Mouse (Mus musculus) mesoderm, embryonic 11.5 days (tissue): ENCODE measurements around the gene Pkd1l1.

Experiments used
- DNase-seq: peaks from one replicate; pipeline ENCODE4 v3.0.0-alpha.2; 2012; ENCODE audit warnings: low read depth, low spot score

Gene Pkd1l1

GRCm38 (mm10) chr11:8973166-8973565 lies at the start of gene Pkd1l1:
Pkd1l1 (minus strand) TSS chr11:8973266.
- DNase-seq = no peak

GRCm38 (mm10) chr11:9020207-9020606 lies 47.1 kb upstream of the Pkd1l1 start:
- no peak for DNase-seq

- DNase-seq = no peak
These were observed 45.6 kb upstream of the Pkd1l1 start for GRCm38 (mm10) chr11:9018491-9019267.

GRCm38 (mm10) chr11:9014740-9015139 lies 41.7 kb upstream of the Pkd1l1 start:
- DNase-seq = no peak

GRCm38 (mm10) chr11:9011348-9011747 lies 38.3 kb upstream of the Pkd1l1 start:
- DNase-seq = peak; percentile 53

GRCm38 (mm10) chr11:9010853-9011339 lies 37.8 kb upstream of the Pkd1l1 start, which contains the start of gene Hus1:
Hus1 (minus strand) TSS chr11:9011191.
- peak; percentile 81 for DNase-seq

GRCm38 (mm10) chr11:9010416-9010815 lies 37.4 kb upstream of the Pkd1l1 start:
- DNase-seq = peak; percentile 56

GRCm38 (mm10) chr11:9008761-9009160 lies 35.7 kb upstream of the Pkd1l1 start:
- no peak for DNase-seq

- DNase-seq = no peak
These were observed 15.0 kb upstream of the Pkd1l1 start for GRCm38 (mm10) chr11:8988084-8988483.

GRCm38 (mm10) chr11:8986058-8986457 lies 13.0 kb upstream of the Pkd1l1 start:
- no peak for DNase-seq

- peak; percentile 81 for DNase-seq
These were observed 10.3 kb upstream of the Pkd1l1 start for GRCm38 (mm10) chr11:8983237-8983861.

- DNase-seq = no peak
These were observed 5.1 kb upstream of the Pkd1l1 start for GRCm38 (mm10) chr11:8978154-8978553.

- DNase-seq = no peak
These were observed 973 bp downstream of the Pkd1l1 start for GRCm38 (mm10) chr11:8972093-8972492.

- no peak for DNase-seq
These were observed 2.6 kb downstream of the Pkd1l1 start for GRCm38 (mm10) chr11:8970509-8970908.

- no peak for DNase-seq
These were observed 5.0 kb downstream of the Pkd1l1 start for GRCm38 (mm10) chr11:8968094-8968493.

- DNase-seq = no peak
These were observed 14.5 kb downstream of the Pkd1l1 start for GRCm38 (mm10) chr11:8958572-8958971.

GRCm38 (mm10) chr11:8958108-8958507 lies 15.0 kb downstream of the Pkd1l1 start:
- peak; percentile 40 for DNase-seq

GRCm38 (mm10) chr11:8957023-8957422 lies 16.0 kb downstream of the Pkd1l1 start:
- no peak for DNase-seq

- peak; percentile 67 for DNase-seq
These were observed 17.4 kb downstream of the Pkd1l1 start for GRCm38 (mm10) chr11:8955678-8956077.

GRCm38 (mm10) chr11:8949765-8950430 lies 23.2 kb downstream of the Pkd1l1 start:
- DNase-seq = no peak

GRCm38 (mm10) chr11:8948871-8949270 lies 24.2 kb downstream of the Pkd1l1 start:
- no peak for DNase-seq

- no peak for DNase-seq
These were observed 29.0 kb downstream of the Pkd1l1 start for GRCm38 (mm10) chr11:8944114-8944513.
